Mouse (Mus musculus) adipocyte (in vitro differentiated cells): ENCODE data around the gene Inka1.

Source experiments
- DNase-seq: peaks from one replicate; pipeline ENCODE4 v3.0.0-alpha.2; 2016; ENCODE audit warnings: low spot score

Inka1 gene

DNA sequence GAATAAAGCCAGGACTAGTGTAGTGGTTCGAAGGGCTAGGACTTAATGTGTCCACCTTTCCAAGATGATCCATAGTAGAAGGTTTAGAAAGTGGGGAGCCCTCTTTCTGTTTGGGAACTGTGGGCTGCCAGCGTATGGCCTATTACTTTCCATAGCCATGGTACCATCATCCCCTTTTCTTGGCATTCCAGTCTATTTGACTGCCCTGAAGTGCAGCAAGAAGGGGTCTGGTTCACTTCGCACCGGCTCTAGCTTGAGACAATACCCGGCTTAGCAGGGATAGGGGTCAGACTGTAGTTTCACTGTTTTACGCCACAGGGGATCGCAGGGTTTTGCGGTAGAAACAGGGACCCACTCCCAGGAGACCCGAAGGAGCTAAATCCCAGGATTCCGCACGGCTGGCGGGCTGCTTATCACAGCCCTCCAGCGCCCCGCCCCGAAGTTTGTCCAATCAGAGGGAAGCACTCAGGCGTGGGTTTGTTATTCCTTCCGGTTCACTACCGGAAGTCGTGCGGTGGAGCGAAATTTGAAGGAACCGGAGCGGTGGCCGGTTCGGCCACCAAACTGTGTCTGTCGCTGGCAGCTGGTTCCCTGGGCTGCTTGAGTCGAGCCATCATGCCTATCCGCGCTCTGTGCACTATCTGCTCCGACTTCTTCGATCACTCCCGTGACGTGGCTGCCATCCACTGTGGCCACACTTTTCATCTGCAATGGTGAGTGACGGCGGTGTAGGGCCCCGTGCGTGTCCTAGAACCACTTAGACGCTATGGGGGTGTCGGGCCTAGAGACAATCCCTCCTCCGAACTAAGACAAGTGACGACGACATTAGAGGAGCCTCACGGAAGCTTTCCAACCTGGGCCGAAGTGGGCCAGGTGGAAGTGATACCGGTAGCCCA is 35.0 kb downstream of the Inka1 start:
- DNase-seq = peak; percentile 95

DNA sequence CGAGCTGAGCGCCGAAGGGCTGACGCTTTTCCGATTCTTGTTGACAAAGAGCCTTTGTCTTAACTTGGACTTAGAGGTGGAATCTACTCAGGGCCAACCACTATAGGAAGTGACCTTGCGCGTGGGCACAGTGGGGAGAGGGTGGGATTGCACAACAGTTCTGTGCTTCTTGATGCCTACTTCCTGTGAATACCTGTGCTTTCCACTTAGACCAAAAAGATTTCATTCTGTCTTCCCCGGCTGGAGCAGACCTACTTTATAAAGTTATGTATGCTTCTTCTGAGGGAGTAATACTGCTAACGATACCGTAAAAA is 35.8 kb downstream of the Inka1 start, which contains the start of gene Traip:
Traip (plus strand) TSS at position 215 of the 314 bp plus-strand sequence.
- DNase-seq = no peak

DNA sequence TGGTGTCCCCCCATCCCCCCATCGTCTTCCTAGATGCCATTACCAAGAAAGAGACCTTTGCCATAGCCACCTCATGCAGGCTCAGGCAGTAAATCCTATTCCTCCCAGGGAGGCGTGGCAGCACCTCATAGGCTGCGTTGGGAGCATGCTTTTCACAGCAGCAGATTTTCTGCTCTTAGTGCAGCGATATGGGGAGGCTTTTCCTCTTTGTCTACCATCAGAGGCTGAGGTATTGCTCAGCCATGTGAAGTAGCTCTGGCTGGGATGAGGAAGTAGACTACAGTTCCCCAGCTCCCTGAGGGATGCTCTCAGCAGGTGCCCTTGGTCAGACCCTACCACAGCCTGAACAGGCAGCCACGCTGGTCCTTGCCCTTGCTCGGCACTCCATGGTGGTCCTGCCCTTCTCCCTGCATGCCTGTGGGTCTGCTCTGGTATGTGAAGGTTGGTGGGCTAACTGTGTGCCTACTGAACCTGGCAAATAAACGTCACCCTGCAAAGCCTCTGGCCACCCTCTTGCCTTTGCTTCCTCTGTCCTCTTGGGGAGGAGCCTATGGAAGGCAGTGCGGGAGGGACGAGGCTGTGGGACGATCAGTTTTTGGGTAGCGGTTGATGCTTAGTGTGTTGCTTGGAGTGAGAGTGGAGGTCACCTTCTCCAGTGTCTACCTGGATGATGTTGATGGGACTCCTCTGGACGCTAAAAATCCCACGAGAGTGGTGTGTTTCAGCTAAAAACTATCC is 36.3 kb downstream of the Inka1 start:
- no peak for DNase-seq

DNA sequence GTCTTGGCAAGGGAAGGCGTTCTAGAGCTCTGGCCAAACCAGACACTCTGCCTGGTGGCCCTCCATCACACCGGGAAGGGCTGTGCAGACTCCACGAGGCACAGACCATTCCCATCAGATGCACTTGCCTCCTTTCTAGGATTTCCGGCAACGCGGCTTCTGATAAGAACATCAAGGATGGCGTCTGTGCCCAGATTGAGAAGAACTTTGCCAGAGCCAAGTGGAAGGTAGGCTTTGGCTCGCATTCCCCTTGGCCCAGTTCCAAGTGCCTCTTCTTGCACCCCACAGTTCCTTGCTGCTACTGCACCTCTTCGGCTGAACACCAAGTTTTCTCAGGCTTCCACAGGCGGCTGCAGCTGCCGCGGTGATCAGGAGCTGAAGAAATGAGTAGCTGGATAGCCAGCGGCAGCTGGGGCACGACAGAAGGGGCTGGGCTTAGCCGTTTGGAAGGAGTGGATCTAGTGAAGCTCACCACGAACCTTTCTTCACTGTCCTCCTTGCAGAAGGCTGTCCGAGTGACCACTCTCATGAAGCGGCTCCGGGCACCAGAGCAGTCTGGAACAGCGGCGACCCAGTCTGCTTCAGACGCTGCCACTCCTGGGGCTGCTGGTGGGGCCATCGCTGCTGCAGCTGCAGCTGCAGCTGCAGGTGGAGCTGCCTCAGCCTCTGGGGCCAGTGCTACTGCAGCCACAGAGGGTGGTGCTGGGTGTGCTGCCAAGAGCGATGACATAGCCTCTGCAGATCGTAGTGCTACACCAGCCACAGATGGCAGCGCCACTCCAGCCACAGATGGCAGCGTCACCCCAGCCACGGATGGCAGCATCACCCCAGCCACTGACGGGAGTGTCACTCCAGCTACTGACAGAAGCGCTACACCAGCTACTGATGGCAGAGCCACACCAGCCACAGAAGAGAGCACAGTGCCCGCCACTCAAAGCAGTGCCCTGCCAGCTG is 38.2 kb downstream of the Inka1 start:
- DNase-seq = no peak

DNA sequence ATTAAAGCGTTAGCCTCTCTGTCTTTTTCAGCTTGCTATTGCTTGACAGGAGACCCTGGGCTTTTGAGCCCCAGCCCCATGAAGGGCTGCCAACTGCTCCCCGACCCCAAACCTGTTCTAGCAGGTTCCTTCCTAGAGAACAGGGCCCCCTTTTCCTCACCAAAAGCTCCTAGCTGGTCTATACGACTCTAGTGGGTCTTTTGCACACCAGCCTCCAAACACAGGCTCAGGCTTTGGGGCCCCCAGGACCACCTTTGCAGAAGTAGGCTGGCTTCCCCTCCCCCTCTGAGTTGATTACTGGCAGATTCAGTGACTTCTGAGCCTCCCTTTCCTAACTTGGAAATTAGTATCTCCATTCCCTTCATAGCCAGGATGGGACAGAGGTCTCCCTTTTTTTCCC is 48.8 kb downstream of the Inka1 start:
- DNase-seq = no peak

DNA sequence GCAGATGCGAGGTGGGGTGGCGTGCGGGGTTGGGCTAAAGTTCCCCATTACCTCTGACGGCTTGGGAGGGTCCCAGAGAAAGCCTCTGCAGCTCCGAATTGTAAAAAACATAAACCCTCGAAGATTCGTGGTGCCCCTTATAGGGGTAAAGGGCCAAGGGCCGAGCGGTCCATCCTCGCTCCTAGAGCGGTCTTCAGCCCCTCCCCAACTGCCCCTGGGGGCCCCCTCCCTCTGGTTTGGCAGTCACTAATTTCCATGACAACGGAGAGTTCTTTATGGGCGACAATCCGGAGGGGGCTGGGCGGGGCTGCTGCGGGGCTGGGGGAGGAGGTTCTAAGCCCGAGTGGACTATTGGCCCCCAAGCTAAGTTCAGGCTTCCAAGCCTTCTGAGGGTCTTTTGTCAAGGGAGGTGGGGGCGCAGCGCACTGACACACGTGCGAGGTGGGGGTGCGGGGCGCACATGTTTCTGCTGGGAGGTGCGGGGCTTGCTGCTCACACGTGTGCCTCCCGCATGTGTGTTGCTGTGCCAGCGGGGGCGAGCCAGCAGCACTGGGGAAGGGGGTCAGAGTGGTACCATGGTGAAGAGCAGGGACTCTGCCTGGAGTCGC is 49.4 kb downstream of the Inka1 start:
- no peak for DNase-seq

DNA sequence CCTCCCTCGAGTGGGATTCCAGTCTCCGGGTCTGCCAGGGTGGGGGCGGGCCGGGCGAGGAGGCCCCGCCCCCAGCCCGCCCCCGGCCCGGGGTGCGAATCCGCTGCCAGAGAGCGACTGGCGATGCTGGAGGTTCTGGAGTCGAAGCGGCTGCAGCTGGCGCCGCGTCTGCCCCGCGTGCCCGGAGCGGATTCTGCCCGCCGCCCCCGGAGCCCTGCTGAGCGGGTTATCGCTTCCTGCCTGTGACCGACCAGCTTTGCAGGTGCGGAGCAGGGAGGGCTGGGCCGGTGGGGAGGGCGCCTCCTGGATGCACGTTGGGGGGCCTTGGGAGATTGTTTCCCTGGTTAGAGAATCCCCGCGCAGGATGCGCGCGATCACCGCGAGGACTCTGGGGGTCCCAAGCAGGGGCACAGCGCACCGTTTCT is 49.9 kb downstream of the Inka1 start:
- no peak for DNase-seq

DNA sequence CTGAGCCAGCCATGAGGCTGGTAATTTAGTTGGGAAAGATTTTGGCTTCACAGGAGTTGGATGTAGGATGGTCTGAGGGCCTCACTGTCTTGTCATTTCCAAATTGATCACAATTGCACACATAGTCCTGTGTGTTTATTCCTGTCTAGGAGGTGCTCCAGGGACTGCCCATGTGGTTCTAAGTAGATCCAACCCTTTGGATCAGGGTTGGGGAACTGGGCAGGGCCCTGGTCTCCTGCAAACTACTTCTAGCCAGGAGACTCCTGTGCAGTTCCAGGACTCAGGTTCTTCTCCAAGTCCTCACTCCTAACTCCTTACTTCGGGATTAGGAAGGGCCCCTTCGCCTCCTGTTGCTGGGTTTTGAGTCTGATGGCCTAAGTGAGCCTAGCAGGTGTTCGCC is 50.3 kb downstream of the Inka1 start, which contains the start of gene Camkv:
Camkv (plus strand) TSS at position 301 of the 400 bp plus-strand sequence.
- no peak for DNase-seq
